Mouse (Mus musculus) intestine, postnatal 0 days (tissue): ENCODE data around the gene Wapl. TPM values are rescaled to one million over a fixed set of nuclear protein-coding genes. Genes with fewer than 3 reads are reported as not detected.

Experiments
- ATAC-seq: fragments of 200-750 bp; cut with Nextera tagmentation; 2 replicates; pipeline ENCODE4 v1.8.0; 2017; ENCODE audit warnings: mild to moderate bottlenecking, moderate TSS enrichment, moderate library complexity
- H3K27ac ChIP-seq: fragments of 300-500 bp; sonication (generic); 2 replicates; pipeline ENCODE4 v1.5.1; 2014; ENCODE audit warnings: mild to moderate bottlenecking, low read depth, low read length, moderate library complexity
- H3K27me3 ChIP-seq: fragments of 300-500 bp; sonication (generic); replicated peaks from 2 replicates; pipeline ENCODE4 v1.6.1; 2014; ENCODE audit warnings: low read length, mixed read lengths; ENCODE audit not compliant: control insufficient read depth, insufficient read depth
- H3K36me3 ChIP-seq: fragments of 300-500 bp; sonication (generic); 2 replicates; pipeline ENCODE4 v1.6.1; 2014; ENCODE audit warnings: mild to moderate bottlenecking, moderate library complexity; ENCODE audit not compliant: control insufficient read depth, insufficient read depth
- H3K4me1 ChIP-seq: fragments of 300-500 bp; sonication (generic); replicated peaks from 2 replicates; pipeline ENCODE4 v1.6.1; 2014; ENCODE audit warnings: antibody characterized with exemption, low read length, mixed read lengths; ENCODE audit not compliant: control insufficient read depth, insufficient read depth
- H3K4me2 ChIP-seq: fragments of 300-500 bp; sonication (generic); replicated peaks from 2 replicates; pipeline ENCODE4 v1.6.1; 2014; ENCODE audit warnings: low read depth, mild to moderate bottlenecking, moderate library complexity
- H3K4me3 ChIP-seq: fragments of 300-500 bp; sonication (generic); 2 replicates; pipeline ENCODE4 v1.5.1; 2014; ENCODE audit warnings: low read depth, low read length
- H3K9ac ChIP-seq: fragments of 300-500 bp; sonication (generic); 2 replicates; pipeline ENCODE4 v1.6.1; 2014; ENCODE audit warnings: mild to moderate bottlenecking, low read depth, low read length
- H3K9me3 ChIP-seq: fragments of 300-500 bp; sonication (generic); 2 replicates; pipeline ENCODE4 v1.6.1; 2016; ENCODE audit warnings: mixed run types; ENCODE audit not compliant: control insufficient read depth
- CTCF ChIP-seq: sonication (generic); IDR thresholded peaks from 2 replicates; pipeline ENCODE4 v1.5.1; 2016; ENCODE audit warnings: low read depth, mild to moderate bottlenecking, control low read depth, antibody characterized with exemption, moderate library complexity
- WGBS: fragments of 180-500 bp; shearing (Covaris S2); extraction: QIAGEN DNeasy Blood & Tissue Kit; methylation state at CpG from one replicate; pipeline ENCODE4 v1.1.7; 2014; 5-methylcytosine and 5-hydroxymethylcytosine counted together
- polyA plus RNA-seq: library from polyadenylated mRNA; unstranded; fragments of >200 nt; fragmentation: Nextera tagmentation; extraction: Ambion mirVana; gene quantifications from 2 replicates; pipeline ENCODE4 v1.2.1, GENCODE M21; 2015

Wapl gene
- polyA plus RNA-seq, 1 experiment from 2014 or later: 18.2 TPM

- H3K9ac ChIP-seq: no peak overlapping the region
- H3K27ac ChIP-seq: no peak overlapping the region
- no peaks in the 10 kb centered on the region for H3K4me1 ChIP-seq
- no peak overlapping the region for H3K4me3 ChIP-seq
- WGBS: 94% methylated on average over 1 of the region's 1 CpGs
- H3K27me3 ChIP-seq: no peaks in the 10 kb centered on the region
- no peaks in the 10 kb centered on the region for H3K36me3 ChIP-seq
- no peak for ATAC-seq
- H3K9me3 ChIP-seq: no peaks in the 10 kb centered on the region
- H3K4me2 ChIP-seq: no peak overlapping the region
- TF ChIP-seq CTCF: no peak
Measured at GRCm38 (mm10) chr14:34663381-34663780, 10.3 kb upstream of the Wapl start.

- no peaks in the 10 kb centered on the region for H3K9me3 ChIP-seq
- no peak overlapping the region for H3K4me3 ChIP-seq
- H3K4me2 ChIP-seq: no peak overlapping the region
- H3K36me3 ChIP-seq: no peaks in the 10 kb centered on the region
- H3K27ac ChIP-seq: no peak overlapping the region
- H3K4me1 ChIP-seq: 0 out of 2 replicates have a peak, but pooled peaks cover 10% of the 10 kb centered on the region
- no peak for TF ChIP-seq CTCF
- H3K9ac ChIP-seq: no peak overlapping the region
- H3K27me3 ChIP-seq: no peaks in the 10 kb centered on the region
- no peak for ATAC-seq
- WGBS: 50% methylated on average over 3 of the region's 3 CpGs
Measured at GRCm38 (mm10) chr14:34669082-34669481, 4.6 kb upstream of the Wapl start.

GRCm38 (mm10) chr14:34670256-34670655, 3.5 kb upstream of the Wapl start:
- 24% methylated on average over 2 of the region's 2 CpGs for WGBS
- H3K9me3 ChIP-seq: no peaks in the 10 kb centered on the region
- no peaks in the 10 kb centered on the region for H3K36me3 ChIP-seq
- H3K4me1 ChIP-seq: 0 out of 2 replicates have a peak, but pooled peaks cover 10% of the 10 kb centered on the region
- ATAC-seq: peak; percentile 41
- H3K27ac ChIP-seq: peak overlapping the region; percentile 60
- no peaks in the 10 kb centered on the region for H3K27me3 ChIP-seq
- no peak for TF ChIP-seq CTCF
- H3K4me3 ChIP-seq: no peak overlapping the region
- no peak overlapping the region for H3K9ac ChIP-seq
- H3K4me2 ChIP-seq: no peak overlapping the region

- no peak for TF ChIP-seq CTCF
- Histone ChIP-seq H3K4me3 (peak overlapping the region; percentile 99), H3K4me1 (0 out of 2 replicates have a peak, but pooled peaks cover 10% of the 10 kb centered on the region), H3K4me2 (peak overlapping the region; percentile 80), H3K36me3 (peaks cover 7% of the 10 kb centered on the region; the same call in 1 of the 2 replicates), H3K27ac (peak overlapping the region; percentile 97), H3K9me3 (no peaks in the 10 kb centered on the region), H3K27me3 (no peaks in the 10 kb centered on the region), H3K9ac (peak overlapping the region; percentile 98)
- WGBS: under 1% methylated on average over 46 of the region's 52 CpGs
- ATAC-seq: peak; percentile 33
Measured at GRCm38 (mm10) chr14:34674229-34674791, 582 bp downstream of the Wapl start.

DNA sequence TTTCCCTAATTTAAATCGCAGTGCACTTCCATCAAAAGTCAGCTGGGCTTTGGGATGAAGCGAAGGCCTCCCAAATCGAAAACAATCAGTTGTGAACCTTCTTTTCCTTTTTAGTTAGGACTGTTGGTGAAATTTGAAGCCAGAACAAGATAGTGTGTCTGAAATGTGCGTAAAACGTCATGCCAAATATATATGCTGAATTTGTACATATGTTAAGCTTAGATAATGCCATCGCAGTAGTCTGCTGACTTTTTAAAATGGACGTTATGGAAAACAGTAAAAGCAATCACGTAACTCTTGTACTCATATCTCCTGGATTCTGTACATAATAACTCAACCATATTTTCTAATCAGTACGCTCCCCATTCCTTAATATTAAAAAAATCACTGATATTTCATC, 1.2 kb downstream of the Wapl start:
- no peak for ATAC-seq
- peak overlapping the region; percentile 80 for H3K4me2 ChIP-seq

DNA sequence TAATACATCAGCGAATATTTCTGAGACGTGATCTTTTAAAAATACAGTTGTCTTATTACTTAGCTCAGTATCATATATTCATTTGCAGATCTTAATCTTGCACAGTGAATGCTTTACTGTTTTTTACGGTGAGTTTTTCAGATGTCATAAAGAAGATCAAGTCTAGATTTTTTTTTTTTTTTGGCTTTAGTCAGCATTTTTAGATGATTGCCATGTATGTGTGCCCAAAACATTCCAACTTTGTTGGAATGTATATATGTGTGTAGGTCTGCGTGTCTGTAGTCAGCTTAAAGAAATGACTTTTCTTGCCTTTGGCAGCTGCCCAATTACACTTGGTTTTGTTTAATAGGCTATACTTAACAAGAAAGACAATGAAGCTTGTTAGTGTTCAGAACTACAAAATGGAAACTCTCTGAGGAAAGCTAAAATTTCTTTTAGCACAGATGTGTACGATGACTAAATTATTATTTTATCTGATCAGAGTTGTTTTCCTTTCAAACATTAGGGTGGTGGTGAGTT, 1.7 kb downstream of the Wapl start:
- Histone ChIP-seq H3K27ac (no peak overlapping the region), H3K9ac (no peak overlapping the region), H3K9me3 (no peaks in the 10 kb centered on the region), H3K4me1 (0 out of 2 replicates have a peak, but pooled peaks cover 6% of the 10 kb centered on the region), H3K27me3 (no peaks in the 10 kb centered on the region), H3K4me3 (peak overlapping the region; percentile 99), H3K36me3 (peaks cover 7% of the 10 kb centered on the region; the same call in 1 of the 2 replicates), H3K4me2 (peak overlapping the region; percentile 80)
- 34% methylated on average over 5 of the region's 5 CpGs for WGBS
- no peak for TF ChIP-seq CTCF
- no peak for ATAC-seq

More for the DNA sequence above, 1.2 kb downstream of the Wapl start:
- Histone ChIP-seq H3K36me3 (peaks cover 7% of the 10 kb centered on the region; the same call in 1 of the 2 replicates), H3K27me3 (no peaks in the 10 kb centered on the region), H3K9ac (peak overlapping the region; percentile 98), H3K9me3 (no peaks in the 10 kb centered on the region), H3K27ac (peak overlapping the region; percentile 97), H3K4me1 (0 out of 2 replicates have a peak, but pooled peaks cover 7% of the 10 kb centered on the region), H3K4me3 (peak overlapping the region; percentile 99)
- 12% methylated on average over 9 of the region's 9 CpGs for WGBS
- TF ChIP-seq CTCF: no peak
